Mouse (Mus musculus) retina, adult 2 months (tissue): ENCODE measurements around the gene Ddc.

ENCODE experiments used
- DNase-seq: peaks from one replicate; pipeline ENCODE4 v3.0.0-alpha.2; 2012; ENCODE audit warnings: low read depth, low spot score

The Ddc gene

DNA sequence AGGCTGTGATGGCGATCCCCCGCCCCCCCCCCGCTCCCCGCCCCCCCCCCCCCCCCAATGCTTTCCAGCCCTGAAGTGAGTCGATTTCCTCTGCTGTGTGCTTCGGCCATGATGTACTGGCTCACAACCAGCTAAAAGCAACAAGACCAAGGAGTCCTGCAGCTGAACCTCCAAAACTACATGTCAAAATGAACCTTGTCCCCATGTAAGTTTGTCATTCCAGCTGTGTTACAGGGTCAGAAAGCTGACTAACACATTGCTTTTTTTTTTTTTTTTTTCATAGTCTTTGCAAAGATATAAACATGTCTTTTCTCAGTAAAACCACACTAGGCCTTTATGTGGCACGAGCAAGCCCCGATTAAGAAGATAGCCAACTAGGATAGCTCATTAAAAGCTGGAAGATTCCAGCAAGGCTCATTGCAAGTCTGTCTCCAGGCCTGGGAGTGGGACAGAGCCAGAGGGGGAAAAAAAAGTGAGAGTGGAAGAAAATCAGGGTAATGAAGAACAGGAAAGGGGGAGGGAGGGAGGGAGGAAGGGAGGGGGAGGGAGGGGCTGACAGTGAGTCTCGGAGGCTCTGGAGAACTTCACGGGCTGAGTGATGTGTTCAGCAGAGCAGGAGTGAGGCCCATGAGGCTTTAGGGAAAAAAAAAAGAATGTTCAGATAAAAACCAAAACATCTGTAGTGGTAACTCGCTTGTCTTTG lies 19.5 kb downstream of the Ddc start:
- no peak for DNase-seq

DNA sequence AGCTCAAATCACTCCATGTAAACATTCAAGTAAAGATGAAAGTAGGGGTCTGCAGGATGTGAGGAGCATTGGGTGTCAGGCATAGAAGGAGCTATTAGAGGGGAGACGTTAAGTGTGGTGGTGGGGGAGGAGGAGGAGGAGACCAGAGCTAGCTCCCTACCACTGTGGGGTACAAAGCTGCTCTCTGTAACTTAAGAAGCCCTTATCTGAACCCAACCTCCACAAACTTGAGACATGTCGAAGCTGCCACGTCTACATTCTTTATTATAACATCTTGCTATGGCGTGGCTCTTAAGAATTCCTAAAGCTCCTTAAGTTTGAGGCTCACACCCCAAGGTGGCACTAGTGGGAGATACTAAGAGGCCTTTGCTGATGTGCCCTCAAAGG lies 20.1 kb downstream of the Ddc start:
- no peak for DNase-seq

DNA sequence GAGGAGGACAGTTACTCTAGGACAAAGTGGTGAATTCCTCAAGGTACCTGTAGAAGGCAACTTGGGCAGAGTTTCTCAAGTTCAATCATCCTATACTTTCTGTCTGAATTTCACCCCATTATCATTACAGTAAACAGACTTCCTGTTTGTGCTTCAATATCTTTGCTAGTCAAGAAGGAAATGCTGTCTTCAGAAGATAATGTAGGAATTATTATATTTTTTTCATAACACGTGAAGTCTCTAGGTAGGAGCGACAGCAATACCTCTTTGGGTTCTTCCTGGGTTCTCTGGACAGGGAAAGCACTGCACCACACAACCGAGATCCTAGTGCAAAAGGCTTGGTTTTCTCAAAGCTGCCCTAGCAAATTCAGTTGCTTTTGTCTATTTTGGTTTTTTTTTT lies 21.6 kb downstream of the Ddc start:
- no peak for DNase-seq

DNA sequence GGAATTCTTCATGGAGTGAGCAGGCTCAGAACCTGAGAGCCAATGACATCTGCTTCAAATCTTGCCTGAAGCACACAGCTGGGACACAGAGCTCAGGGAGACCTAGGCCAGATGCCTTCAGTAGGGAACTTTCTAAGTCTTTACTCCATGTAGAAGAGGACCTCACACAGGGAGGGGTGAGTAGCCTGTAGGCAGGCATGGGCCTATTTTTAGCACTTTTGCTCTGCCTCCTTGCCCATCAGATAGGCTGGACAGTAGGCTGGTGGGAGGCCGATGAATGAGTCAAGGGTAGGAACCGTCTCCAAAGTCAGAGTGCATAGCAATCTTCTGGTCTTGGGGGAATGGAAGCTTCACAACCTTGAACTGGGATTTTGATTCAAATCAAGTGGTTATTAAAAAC lies 22.7 kb downstream of the Ddc start:
- no peak for DNase-seq

DNA sequence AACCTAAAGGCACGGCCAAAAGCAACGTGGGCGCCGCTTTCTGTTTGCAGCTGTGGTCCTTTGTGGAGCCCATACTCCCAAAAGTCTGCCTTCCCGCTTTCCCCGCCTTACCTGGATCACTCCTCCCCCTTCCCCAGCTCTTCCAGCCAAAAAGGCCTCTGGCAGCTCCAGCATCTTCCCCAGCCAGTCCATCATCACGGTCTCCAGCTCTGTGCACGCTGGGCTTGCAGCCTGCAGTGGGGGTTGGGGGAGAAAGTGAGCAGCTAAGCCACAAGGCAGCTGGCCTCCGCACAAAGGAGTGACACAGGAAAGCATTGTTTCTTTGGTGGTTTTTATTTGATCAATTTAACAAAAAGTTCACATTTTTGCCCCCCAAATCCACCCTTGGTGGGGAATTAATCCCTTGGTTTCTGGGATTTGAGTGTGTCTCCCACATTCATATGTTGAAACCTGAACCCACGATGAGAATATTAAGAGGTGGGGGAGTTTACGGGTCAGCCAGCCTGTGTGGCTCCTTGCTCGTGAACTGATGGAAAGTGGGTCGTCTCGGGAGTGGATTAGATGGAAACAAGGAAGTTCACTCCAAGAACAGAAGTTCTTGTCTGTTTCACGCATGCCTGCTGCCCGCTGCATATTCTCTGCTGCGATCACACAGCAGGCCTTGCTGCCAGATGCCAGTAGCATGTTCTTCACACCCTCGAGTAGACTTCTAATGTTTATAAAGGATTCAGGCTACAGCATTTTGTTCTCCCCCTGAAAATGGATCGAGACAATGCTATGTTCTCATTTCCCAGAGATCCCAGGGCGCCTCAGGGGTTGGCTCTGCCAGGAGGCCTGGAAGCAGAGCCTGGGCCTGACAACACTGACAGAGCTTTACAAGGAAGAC lies 24.7 kb downstream of the Ddc start:
- no peak for DNase-seq

DNA sequence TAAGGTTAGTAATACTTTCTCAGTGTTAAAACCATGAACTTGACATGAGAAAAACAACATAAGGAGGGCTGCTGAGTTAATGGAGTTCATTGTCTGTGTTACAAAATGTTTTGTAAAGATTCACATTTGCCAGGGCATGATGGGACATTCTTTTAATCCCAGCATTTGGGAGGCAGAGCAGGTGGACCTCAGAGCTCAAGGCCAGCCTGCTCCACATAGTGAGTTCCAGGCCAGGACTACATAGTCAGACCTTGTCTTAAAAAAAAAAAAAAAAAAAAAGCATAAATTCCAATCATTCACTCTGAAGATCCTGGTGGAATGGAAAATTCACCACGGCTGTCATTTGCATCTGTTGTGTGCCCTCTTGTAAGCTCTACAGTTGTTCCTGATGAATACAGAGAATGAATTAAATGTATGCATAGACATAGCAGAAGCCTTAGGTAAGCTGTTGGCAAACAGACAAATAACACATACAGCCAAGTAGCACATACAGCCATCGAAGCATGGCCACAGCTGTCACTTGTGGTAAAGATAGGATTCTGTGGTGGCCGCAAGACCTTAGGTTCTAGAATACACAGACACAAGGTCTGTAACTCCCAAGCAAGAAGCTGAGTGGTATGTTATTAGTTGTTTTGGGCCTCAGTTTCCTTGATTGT lies 25.7 kb downstream of the Ddc start:
- no peak for DNase-seq

DNA sequence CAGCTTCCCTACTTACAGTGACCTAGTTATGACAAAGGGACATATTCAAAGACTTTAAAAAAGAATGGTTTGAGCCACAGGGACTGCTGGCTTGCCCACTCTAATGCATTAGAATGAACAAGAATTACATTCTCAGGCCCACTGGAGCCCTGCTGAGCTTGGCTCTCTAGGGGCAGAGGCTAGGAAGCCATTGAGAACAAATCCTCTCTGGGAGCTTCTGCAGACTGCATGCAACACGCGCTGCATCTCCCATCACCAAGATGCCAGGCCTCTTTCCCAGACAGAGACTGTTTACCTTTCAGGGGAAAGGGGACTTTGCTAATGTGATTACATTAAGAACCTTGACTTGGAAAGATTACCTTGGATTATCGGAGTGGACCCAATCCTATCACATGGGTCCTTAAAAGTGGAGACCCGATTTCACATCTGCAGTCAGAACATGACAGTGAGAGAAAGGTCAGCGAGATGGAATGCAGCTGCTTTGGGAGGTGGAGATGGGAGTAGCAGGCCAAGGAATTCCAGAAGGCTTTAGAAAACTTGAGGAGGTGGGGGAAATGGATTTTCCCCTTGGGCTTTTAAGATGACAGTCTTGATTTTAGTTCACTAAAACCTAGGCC lies 26.6 kb downstream of the Ddc start:
- DNase-seq, result no peak

DNA sequence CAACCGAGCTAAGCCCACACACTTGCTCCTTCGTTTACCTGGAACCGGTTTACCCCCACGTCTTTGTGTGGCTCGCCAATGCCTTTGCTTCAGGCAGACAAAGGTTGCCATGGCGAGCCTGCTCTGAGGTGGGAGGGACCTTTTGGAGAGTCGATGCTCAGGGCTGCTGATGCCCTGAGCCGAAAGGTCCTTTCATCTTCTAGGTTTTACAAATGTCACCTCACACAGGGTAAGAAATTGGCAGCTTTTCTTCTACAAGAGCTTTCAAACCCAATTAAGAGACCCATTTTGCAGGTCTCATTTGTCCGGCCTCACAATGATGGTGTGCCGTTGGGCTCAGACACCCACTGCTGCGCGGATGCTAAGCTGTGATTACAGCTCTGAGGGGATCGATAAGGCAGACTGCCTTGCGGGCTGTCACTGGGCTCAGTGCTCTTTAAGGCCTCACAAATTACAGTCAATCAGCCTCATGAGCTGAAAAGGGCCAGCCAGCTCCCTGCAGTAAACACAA lies 29.9 kb downstream of the Ddc start:
- DNase-seq, result no peak

DNA sequence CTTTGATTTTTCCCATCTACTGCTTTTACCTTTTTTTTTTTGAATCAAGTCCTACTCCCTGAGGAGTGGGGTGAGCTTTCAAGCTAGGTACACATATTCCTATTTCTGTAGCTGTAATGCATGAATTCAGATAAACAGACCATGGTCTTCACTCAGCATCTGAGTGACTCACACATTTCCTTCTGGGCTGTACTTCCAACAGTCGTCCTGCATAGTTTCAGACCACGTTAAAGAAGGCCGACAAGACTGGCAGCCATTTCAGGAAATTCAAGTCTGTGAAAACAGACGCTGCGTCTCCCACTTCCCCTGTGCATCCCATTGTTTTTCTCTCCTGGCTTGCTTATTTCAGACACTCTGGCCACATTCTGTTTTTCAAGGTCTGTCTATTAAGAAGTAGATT lies 31.2 kb downstream of the Ddc start:
- no peak for DNase-seq

DNA sequence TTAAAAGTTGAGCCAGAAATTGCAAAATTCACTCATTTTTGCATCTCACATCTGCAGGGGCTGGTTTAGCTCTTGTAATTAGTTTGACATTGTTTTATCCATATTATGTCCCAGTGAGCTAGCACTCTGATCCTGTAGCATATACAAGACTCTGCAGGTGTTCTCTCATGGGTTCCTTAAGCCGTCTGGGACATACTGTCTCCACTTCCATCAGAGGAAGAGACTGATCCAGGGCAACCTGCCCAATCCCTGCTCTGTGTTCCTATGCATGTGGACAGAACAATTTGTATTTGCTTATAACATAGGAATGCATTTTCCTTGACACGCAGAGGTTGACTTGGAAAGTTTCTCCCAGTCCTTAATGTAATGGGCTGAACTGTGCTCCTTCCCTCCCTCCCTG lies 32.8 kb downstream of the Ddc start:
- DNase-seq, result no peak

DNA sequence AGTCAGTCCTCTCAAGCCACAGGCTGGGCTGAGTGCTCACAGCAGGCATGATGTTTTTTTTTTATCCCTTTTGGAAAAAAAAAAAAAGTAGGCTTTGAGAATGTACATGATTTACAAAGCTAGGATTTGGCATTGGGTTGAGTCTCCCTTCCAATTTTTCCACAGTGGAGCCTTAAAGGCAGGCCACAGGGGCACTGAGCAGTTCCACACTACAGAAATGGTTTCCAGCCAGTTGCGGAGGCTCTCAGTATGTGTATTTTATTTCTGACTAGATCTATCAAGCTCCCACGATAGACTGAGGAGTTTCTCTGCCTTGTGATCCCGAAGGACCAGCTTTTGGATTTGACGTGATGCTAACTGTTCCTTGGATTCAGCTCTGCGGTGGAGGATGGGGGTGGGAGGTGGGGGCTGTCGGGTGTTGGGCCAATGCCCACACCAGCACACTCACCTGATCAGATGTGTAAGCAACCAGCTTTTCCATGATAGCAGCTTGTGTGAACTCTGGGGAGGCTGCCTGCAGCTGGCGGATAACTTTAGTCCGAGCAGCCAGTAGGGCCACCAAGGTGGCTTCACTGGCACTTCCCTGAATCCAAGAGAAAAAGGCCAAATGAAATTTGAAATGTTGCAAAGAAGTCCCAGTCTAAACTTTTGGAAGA lies 33.4 kb downstream of the Ddc start:
- no peak for DNase-seq

DNA sequence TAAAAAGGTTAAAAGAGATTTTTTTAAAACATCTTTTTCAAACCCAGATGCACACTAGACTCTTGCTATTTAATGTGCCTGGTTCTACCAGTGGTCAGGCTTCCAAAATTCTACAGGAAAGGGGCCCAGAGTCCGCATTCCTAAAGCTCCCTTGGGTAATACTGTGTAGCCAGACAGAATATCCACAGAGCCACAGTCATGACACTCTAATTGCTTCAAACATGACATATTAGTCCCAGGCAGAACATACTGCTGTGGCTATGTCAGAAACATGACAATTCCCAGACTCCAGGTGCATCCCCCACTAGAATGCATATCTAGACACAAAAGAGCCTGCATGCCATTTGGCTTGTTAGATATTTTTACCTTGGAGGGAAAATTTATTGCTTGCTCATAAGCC lies 35.4 kb downstream of the Ddc start:
- no peak for DNase-seq

DNA sequence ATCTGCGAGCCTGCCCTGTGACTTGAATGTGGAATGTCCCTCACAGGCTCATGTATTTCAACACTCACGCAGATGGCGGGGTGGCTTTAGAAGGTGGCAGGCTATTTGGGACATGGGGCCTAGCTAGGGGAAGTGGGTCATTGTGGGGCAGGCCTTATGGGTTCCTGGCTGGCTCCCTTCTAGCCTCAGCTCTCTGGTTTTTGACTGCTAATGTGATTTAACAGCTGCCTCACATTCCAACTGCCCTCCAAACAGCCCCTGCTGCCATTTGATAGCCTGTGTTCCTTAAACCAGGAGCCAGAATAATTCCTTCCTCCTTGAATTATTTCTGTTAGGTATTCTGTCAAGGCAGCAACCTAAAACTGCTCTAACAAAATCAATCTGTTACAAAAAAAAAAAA lies 41.0 kb downstream of the Ddc start:
- no peak for DNase-seq

DNA sequence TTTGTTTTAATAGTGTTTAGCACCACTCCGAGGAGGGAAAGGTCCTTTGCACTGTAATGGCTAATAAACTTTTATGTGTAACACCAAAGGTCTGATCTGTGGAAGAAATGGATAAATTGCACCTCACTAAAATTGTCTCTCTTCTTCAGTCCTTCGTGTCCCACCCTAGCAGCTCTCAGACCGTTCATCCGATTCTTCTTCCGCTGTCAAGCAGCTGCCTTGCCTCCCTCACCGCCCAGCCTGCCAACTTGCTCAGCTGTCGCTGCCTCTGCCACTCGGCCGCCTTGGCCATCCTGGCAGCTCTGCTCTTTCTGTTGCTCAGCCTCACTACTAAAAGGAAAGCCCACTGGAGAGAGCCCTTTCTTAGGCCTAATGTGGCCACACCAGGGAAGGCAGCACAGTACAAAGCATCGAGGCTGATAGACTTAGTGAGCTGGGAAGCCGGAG lies 42.2 kb downstream of the Ddc start:
- no peak for DNase-seq

DNA sequence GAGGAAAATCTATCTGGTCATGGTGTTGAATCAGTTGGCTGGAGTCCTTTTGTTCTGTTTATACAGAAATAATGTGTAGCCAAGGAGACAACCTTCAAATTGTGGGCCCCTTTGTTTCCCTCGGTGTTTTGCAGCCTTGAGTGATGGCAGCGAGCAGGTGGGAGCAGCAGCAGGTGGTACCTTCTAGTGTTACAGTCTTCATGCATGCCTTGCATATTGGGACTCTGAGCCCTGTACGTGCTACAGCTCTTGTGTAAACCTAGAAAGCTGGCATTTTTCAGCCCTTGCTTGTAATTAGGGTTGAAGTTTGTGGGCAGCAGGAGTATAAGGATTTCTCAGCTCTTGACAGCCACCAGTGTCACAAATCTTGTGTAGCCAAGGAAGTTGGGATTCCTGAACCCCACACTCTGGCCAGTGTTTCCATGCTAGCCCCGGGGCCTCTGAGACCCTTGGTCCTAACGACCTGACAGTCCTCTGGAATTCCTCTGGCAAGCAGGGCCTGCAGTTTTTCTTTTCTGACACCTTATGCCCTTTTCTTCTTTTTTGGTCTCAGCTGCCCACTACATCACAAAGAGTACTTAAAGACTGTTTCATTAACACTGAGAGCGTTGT lies 42.8 kb downstream of the Ddc start:
- DNase-seq, result no peak

DNA sequence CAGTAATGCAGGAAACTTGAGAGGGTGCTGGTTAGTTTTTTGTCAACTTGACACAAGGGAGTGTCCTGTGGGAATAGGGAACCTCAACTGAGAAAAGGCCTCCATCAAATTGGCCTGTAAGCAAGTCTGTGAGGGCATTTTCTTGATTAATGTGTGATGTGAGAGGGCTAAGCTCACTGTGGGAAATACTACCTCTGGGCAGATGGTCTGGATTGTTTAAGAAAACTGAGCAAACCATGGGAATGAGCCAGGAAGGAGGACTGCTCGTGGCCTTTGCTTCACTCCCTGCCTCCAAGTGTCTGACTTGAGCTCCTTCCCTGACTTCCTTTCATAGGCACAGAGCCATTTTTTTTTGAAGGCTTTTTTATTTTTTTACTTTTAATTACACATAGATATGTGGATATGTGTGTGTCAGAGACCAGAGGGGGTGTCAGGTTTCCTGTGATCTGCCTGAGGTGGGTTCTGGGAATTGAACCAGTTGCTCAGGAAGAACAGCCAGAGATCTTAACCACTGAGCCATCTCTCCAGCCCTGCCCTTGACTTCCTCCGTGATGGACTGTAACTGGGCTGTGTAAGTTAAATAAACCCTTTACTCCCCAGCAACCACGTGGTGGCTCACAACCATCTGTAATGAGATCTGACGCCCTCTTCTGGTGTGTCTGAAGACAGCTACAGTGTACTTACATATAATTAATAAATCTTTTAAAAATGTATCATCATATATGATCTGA lies 44.0 kb downstream of the Ddc start:
- DNase-seq, result no peak

DNA sequence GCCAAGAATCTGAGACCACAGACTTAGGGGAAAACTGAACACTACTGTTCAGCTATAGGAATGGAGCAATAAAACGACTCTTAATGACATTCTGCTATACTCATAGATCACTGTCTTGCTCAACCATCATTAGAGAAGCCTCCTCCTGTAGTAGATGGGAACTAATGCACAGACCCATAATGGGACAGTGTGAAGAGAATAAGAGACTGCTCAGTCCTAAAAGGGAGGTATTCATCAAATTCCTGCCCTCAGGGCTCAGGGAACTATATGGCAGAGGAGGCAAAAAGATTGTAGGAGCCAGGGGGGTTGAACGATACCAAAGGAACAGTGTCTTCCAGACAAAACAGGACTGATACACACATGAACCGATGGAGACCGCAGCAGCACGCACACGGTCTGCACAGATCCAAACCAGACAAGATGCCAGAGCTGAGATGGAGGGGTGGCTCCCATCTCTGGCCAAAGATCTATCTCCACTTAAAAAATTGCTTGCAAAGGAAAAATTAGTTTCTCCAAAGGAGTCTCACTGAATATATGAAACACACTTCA lies 45.9 kb downstream of the Ddc start:
- no peak for DNase-seq

DNA sequence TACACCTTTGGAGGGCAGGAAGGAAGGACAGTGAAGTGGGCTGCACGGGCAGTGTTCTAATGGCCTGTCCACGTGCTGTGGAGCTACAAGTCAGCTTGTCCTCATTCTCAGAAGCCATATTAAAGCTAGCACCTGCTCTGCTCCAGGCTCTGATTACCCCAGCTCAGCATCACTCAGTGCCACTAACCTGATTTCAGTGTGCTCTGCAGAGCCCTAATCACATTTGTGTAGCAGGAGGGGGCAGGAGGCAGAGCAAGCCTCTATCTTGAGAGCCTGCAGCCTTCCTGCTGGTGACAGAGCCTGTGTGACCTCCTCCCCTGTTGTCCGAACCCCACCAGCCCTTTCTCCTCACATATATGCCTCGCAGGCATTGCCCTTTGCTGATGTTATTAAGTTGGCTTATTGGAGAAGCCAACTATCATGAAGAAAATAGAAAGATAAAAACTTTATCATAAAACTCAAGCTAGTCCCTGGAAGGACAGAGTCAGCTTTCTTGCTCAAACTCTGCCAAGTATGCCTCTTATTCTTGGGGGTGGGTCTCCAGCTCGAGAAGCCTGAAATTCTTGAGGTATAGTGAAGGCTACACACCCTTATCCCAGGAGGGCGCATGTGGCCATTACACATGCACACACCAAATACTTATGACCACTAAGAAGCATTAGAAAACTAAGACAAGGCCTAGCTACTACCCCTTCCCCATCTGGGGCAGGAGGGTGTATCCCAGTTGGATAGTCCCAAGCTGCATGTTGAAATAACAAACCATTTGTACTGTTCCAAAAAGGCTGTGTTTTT lies 47.3 kb downstream of the Ddc start:
- no peak for DNase-seq
